Mouse (Mus musculus) thymus, postnatal 4 days (tissue): ENCODE data around the gene Eras.

Experiments
- DNase-seq: peaks from one replicate; pipeline ENCODE4 v3.0.0; 2021

The Eras gene

DNA sequence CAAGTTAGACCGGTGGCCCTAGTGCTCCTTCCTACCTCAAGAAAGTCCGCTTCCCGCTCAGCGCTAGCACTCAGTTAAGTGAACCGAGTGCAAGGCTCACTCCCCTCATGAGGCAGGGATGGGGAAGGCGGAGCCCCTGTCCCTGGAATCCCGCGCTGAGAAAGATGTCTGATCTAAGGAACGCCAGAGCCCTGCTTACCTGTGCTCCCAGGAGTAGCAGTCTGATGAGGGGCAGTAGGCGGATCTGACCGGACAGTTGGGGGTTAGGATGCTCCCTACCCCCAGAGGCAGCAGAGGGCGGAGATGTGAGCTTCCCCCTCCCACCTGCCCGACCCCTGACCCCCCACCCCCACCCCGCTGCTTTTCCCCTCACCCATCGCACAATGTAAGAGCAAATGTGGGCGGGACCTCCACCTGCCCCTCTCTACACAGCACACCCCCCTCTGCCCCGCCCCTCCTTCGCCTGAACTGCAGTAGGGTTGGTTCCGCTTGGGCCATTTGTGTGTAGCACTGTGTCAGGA lies at the start of gene Eras:
TSS of gene Eras (minus strand) at position 338 of the 521 bp plus-strand sequence.
- DNase-seq, result no peak

GRCm38 (mm10) chrX:7977892-7978291 lies 49.5 kb upstream of the Eras start, which contains the start of gene Gata1:
Gene Gata1 (minus strand): TSS chrX:7978071.
- no peak for DNase-seq

GRCm38 (mm10) chrX:7971292-7971691 lies 42.9 kb upstream of the Eras start:
- DNase-seq, result no peak

DNA sequence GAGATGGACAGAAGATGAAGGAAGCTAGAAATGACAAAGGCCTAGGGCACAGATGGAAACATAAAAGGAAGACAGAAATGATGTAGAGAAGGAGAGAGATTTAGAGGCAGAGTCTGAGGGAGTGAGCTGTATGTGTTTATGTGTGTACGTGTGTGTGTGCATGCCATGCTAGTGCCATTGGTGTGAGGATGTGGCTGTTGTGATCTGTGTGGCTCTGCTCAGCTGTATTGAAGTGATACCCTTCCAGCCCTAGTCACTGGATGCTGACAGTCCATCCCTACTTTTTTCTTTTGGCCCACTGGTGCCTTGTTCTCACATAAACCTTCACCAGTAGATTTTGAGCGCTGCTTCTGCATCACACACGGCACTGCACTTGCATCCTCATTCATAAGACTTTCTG lies 40.5 kb upstream of the Eras start:
- DNase-seq, result no peak

- no peak for DNase-seq
Measured at GRCm38 (mm10) chrX:7968226-7968625, 39.8 kb upstream of the Eras start.

- no peak for DNase-seq
Measured at GRCm38 (mm10) chrX:7967596-7968201, 39.3 kb upstream of the Eras start.

DNA sequence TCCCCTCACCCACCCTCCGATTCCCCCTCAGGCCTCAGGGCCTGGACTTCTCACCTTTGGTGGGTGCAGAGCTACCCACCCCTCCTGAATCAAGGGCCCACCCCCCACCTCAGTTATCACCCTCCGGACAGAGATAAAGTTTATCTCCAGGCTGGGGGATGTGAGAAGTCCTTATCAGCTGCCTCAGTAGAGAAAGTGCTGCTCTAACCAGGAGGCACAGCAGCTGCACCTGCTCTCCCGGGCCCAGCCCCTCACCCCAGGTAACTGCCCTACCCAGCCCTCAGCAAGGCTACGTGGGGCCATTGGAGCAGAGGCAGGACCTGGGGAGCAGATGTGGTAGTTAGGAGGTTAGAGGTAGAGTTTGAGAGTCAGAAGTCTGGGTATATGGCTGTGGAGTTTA lies 37.8 kb upstream of the Eras start:
- DNase-seq, result peak; percentile 9

DNA sequence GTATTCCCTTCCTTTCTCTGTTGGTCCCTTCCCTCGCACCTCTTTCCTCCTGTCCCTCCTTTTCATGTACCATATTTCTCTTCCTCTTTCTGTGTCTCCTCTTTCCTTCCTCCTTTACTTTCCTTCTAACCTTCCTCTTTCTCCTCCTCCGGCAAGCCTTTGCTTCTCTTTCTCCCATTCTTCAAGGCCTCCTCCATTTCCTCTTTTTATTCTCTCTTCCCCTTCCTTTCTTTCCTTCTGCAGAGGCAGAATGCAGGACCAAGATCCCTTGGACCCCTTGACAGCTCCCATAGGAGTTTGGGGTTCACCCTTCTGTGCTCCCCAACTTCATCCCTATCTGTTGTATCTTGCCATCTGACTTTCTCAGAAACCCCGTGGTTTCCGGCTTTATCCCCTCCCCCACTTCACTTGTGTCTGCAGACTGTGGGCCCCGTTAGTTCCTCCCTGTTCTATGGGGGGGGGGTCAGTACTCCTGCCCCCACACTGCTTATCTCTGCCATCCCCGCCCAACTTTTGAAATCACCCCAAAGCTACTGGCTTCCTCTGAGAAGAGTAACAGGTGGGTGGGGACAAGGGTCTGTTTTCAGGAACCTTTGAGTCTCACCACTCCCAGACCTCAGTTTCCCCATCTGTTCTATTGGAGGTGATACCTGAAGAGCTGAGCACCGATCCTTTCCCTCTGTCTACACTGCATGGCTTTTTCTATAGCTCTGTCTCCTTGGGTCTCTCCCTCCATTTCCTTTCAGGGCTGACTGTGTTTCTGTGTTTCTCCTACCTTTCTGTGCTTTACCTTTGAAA lies 35.6 kb upstream of the Eras start:
- peak; percentile 47 for DNase-seq

DNA sequence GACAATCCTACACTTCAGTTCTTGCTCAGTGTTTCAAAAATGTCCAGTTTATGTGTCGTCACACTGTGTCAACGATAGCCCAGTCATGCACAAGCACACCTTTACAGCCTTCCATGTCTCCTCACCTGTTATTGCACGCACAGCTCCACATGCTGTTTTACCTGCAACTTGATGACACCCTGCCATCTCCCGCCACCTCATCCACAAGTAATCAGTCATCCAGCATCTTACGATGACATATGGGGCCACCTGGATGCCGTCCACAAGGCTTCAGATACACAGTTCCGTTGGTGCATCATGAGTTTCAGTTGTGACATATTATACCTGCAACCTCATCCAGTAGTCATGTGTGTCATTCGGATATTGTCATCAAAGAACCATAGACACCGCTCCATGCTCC lies 30.5 kb upstream of the Eras start:
- DNase-seq, result no peak

GRCm38 (mm10) chrX:7950091-7950490 lies 21.7 kb upstream of the Eras start:
- no peak for DNase-seq

- DNase-seq, result peak; percentile 79
Measured at GRCm38 (mm10) chrX:7947900-7948492, 19.6 kb upstream of the Eras start.

DNA sequence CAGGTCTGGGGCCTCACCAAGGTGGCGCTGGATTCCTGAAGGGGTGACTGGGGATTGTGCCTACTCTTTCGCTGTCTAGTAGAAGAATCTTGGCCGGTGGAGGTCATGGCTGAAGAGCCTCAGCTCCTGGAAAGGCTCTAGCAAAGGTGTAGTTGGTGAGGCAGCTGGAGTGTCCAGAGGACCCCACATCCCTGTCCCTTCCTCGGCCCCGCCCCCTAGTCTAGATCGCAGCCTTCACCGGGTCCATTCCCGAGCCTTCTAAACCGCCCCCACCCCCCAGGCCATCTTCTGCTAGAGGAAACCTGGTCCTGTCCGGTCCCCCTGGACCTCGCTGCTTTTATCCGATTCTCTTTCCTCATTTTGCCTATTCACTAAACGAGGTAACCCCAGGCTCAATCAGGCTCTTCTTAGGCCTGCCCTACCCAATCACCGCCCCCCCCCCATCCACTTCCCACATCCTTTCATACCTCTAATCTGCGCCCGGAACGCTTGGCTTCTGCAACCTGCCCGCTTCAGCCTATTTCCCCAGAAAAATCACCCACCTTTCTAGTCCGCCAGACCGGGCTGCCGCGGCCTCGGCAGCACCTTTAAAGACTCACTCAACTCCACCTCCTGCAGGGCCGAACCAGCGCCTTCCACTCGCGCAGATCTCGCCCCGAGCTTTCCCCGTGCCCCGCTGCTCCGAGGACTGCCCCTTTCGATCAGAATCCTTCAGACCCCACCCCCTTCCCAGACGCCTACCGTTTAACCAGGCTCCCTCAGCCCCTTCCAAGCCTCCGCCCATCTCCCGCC lies 18.9 kb upstream of the Eras start, which contains the start of gene Hdac6:
TSS of gene Hdac6 (minus strand) at position 782 of the 792 bp plus-strand sequence.
- peak; percentile 29 for DNase-seq

DNA sequence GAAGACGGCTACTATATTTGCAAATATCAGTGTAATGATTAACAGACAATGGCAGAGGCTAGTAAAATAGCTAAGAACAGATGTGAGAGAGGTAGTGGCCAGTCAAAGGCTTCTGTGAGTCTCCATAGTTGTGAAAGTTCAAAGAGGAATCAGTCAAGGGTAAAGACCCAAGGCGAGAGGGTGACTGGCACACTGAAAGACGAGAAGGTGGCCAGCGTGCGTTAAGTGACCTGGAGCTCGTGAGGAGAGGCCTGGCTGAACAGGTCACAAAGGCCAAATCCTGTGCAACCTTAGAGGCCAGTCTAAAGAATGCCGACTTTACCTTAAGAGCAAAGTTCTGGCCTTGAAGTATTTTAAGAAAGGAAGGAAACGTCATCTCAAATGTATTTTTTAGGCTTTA lies 17.2 kb upstream of the Eras start:
- no peak for DNase-seq

GRCm38 (mm10) chrX:7937667-7938066 lies 9.3 kb upstream of the Eras start:
- DNase-seq, result no peak

- DNase-seq, result peak; percentile 20
Measured at GRCm38 (mm10) chrX:7936874-7937273, 8.5 kb upstream of the Eras start.

GRCm38 (mm10) chrX:7927116-7927515 lies 1.3 kb downstream of the Eras start:
- DNase-seq, result no peak

- DNase-seq, result no peak
Measured at GRCm38 (mm10) chrX:7926266-7926665, 2.1 kb downstream of the Eras start.

DNA sequence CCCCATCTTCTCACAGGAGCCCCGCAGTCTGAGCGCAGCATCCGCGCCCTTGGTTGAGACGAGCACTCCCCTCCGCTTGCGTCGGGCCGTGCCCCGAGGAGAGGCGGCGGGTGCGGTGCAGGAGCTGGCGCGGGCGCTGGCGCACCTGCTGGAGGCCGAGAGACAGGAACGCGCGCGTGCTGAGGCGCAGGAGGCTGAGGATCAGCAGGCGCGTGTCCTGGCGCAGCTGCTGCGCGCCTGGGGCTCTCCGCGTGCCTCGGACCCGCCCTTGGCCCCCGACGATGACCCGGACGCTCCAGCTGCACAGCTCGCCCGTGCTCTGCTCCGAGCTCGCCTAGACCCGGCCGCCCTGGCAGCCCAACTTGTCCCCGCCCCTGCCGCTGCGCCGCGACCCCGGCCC lies 6.4 kb downstream of the Eras start:
- peak; percentile 45 for DNase-seq

- no peak for DNase-seq
Measured at GRCm38 (mm10) chrX:7919601-7920383, 8.6 kb downstream of the Eras start, which contains the start of gene Pcsk1n. Gene Pcsk1n (plus strand): TSS chrX:7919822.

- DNase-seq, result peak; percentile 13
Measured at GRCm38 (mm10) chrX:7917960-7918359, 10.4 kb downstream of the Eras start.

GRCm38 (mm10) chrX:7915669-7916068 lies 12.7 kb downstream of the Eras start:
- DNase-seq, result peak; percentile 49

DNA sequence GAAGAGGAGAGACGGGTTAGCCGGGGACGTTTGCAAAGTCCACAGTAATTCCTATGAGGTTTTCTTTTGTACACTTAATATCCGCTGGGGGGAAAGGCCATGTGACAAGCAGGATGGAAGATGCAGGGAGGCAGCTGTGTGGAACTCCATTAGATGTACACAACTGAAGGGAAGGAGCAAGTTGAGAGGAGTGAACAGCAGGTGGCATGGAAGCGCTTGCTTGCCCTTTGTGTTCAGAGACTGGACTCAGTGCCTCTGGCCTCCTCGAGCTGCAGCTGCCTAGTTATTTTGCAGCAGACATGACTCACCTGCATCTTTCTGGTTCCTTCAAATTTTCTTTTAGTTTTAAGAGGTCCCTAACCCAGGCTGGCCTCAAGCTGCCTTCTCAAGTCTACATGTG lies 17.9 kb downstream of the Eras start:
- DNase-seq, result no peak
